Mouse (Mus musculus): ENCODE measurements around the gene Siglece. TPM values are rescaled to one million over a fixed set of nuclear protein-coding genes. Genes with fewer than 3 reads are reported as not detected.

Gene Siglece
- total and polyA plus RNA-seq, 3 experiments: 0.23 TPM; not detected in 2

GRCm38 (mm10) chr7:43601884-43602283, 58.1 kb downstream of the Siglece start (continued):
- TF ChIP-seq MYC (IDR thresholded peaks at IDR 0.05; ENCODE audit: low read depth, low read length) (no peak), ZMIZ1 (IDR thresholded peaks at IDR 0.05; ENCODE audit: low read depth, low read length) (no peak), RAD21 (IDR thresholded peaks at IDR 0.05; ENCODE audit: low read depth, low read length) (no peak)

Other genes with a start within 250 kb of the Siglece start
Only the 20 nearest of the 25 such genes appear.
- not detected in 2 replicates for gene Gm45233, start 216.0 kb downstream of the Siglece start, total RNA-seq (2012; rRNA removed)
- 0.39 TPM in 1 of 2 replicates, not detected in the other for gene Gm45233, start 216.0 kb downstream of the Siglece start, total RNA-seq (2014; rRNA removed)
- gene Gm45233, start 216.0 kb downstream of the Siglece start, polyA plus RNA-seq (2012; ENCODE audit: insufficient read length, low read depth): 0.66 TPM in 1 of 2 replicates, not detected in the other
- 0.17 TPM in 2 replicates for gene Vsig10l, start 197.0 kb downstream of the Siglece start, total RNA-seq (2012; rRNA removed)
- 0.12 TPM in 2 replicates for gene Vsig10l, start 197.0 kb downstream of the Siglece start, total RNA-seq (2014; rRNA removed)
- 0.99 and 1.8 TPM in 2 replicates for gene Vsig10l, start 197.0 kb downstream of the Siglece start, polyA plus RNA-seq (2012; ENCODE audit: insufficient read length, low read depth)
- gene Iglon5, start 170.1 kb downstream of the Siglece start, total RNA-seq (2012; rRNA removed): not detected in 2 replicates
- gene Iglon5, start 170.1 kb downstream of the Siglece start, total RNA-seq (2014; rRNA removed): not detected in 2 replicates
- not detected in 2 replicates for gene Iglon5, start 170.1 kb downstream of the Siglece start, polyA plus RNA-seq (2012; ENCODE audit: insufficient read length, low read depth)
- gene 4931406B18Rik, start 154.2 kb downstream of the Siglece start, total RNA-seq (2012; rRNA removed): not detected in 2 replicates
- gene 4931406B18Rik, start 154.2 kb downstream of the Siglece start, total RNA-seq (2014; rRNA removed): not detected in 2 replicates
- not detected in 2 replicates for gene 4931406B18Rik, start 154.2 kb downstream of the Siglece start, polyA plus RNA-seq (2012; ENCODE audit: insufficient read length, low read depth)
- gene Cd33, start 115.7 kb downstream of the Siglece start, total RNA-seq (2012; rRNA removed): 0.08 TPM in 1 of 2 replicates, not detected in the other
- gene Cd33, start 115.7 kb downstream of the Siglece start, total RNA-seq (2014; rRNA removed): 0.09 and 0.43 TPM in 2 replicates
- gene Cd33, start 115.7 kb downstream of the Siglece start, polyA plus RNA-seq (2012; ENCODE audit: insufficient read length, low read depth): 0.33 and 0.40 TPM in 2 replicates
- gene Zfp658, start 97.9 kb downstream of the Siglece start, total RNA-seq (2012; rRNA removed): 2.5 and 2.9 TPM in 2 replicates
- gene Zfp658, start 97.9 kb downstream of the Siglece start, total RNA-seq (2014; rRNA removed): 3.3 and 3.4 TPM in 2 replicates
- gene Zfp658, start 97.9 kb downstream of the Siglece start, polyA plus RNA-seq (2012; ENCODE audit: insufficient read length, low read depth): 2.0 and 2.3 TPM in 2 replicates
- 5.8 and 6.6 TPM in 2 replicates for gene Zfp719, start 80.6 kb downstream of the Siglece start, total RNA-seq (2012; rRNA removed)
- 8.6 and 9.8 TPM in 2 replicates for gene Zfp719, start 80.6 kb downstream of the Siglece start, total RNA-seq (2014; rRNA removed)
- 3.5 and 5.8 TPM in 2 replicates for gene Zfp719, start 80.6 kb downstream of the Siglece start, polyA plus RNA-seq (2012; ENCODE audit: insufficient read length, low read depth)
- gene Zfp819, start 53.0 kb downstream of the Siglece start, total RNA-seq (2012; rRNA removed): not detected in 2 replicates
- not detected in 2 replicates for gene Zfp819, start 53.0 kb downstream of the Siglece start, total RNA-seq (2014; rRNA removed)
- not detected in 2 replicates for gene Zfp819, start 53.0 kb downstream of the Siglece start, polyA plus RNA-seq (2012; ENCODE audit: insufficient read length, low read depth)
- gene Ceacam18, start 25.5 kb downstream of the Siglece start, total RNA-seq (2012; rRNA removed): not detected in 2 replicates
- not detected in 2 replicates for gene Ceacam18, start 25.5 kb downstream of the Siglece start, total RNA-seq (2014; rRNA removed)
- gene Ceacam18, start 25.5 kb downstream of the Siglece start, polyA plus RNA-seq (2012; ENCODE audit: insufficient read length, low read depth): not detected in 2 replicates
- gene Ctu1, start 11.9 kb upstream of the Siglece start, total RNA-seq (2012; rRNA removed): 6.9 and 7.8 TPM in 2 replicates
- 7.2 TPM in 2 replicates for gene Ctu1, start 11.9 kb upstream of the Siglece start, total RNA-seq (2014; rRNA removed)
- gene Ctu1, start 11.9 kb upstream of the Siglece start, polyA plus RNA-seq (2012; ENCODE audit: insufficient read length, low read depth): 5.3 and 5.5 TPM in 2 replicates
- not detected in 2 replicates for gene Klk14, start 30.3 kb upstream of the Siglece start, total RNA-seq (2012; rRNA removed)
- not detected in 2 replicates for gene Klk14, start 30.3 kb upstream of the Siglece start, total RNA-seq (2014; rRNA removed)
- not detected in 2 replicates for gene Klk14, start 30.3 kb upstream of the Siglece start, polyA plus RNA-seq (2012; ENCODE audit: insufficient read length, low read depth)
- gene Klk13, start 52.4 kb upstream of the Siglece start, total RNA-seq (2012; rRNA removed): not detected in 2 replicates
- not detected in 2 replicates for gene Klk13, start 52.4 kb upstream of the Siglece start, total RNA-seq (2014; rRNA removed)
- not detected in 2 replicates for gene Klk13, start 52.4 kb upstream of the Siglece start, polyA plus RNA-seq (2012; ENCODE audit: insufficient read length, low read depth)
- not detected in 2 replicates for gene Klk12, start 108.7 kb upstream of the Siglece start, total RNA-seq (2012; rRNA removed)
- gene Klk12, start 108.7 kb upstream of the Siglece start, total RNA-seq (2014; rRNA removed): not detected in 2 replicates
- gene Klk12, start 108.7 kb upstream of the Siglece start, polyA plus RNA-seq (2012; ENCODE audit: insufficient read length, low read depth): not detected in 2 replicates
- not detected in 2 replicates for gene Klk11, start 114.4 kb upstream of the Siglece start, total RNA-seq (2012; rRNA removed)
- gene Klk11, start 114.4 kb upstream of the Siglece start, total RNA-seq (2014; rRNA removed): not detected in 2 replicates
- gene Klk11, start 114.4 kb upstream of the Siglece start, polyA plus RNA-seq (2012; ENCODE audit: insufficient read length, low read depth): not detected in 2 replicates
- not detected in 2 replicates for gene Klk10, start 120.9 kb upstream of the Siglece start, total RNA-seq (2012; rRNA removed)
- not detected in 2 replicates for gene Klk10, start 120.9 kb upstream of the Siglece start, total RNA-seq (2014; rRNA removed)
- gene Klk10, start 120.9 kb upstream of the Siglece start, polyA plus RNA-seq (2012; ENCODE audit: insufficient read length, low read depth): not detected in 2 replicates
- 0.08 TPM in 1 of 2 replicates, not detected in the other for gene Klk9, start 131.7 kb upstream of the Siglece start, total RNA-seq (2012; rRNA removed)
- not detected in 2 replicates for gene Klk9, start 131.7 kb upstream of the Siglece start, total RNA-seq (2014; rRNA removed)
- gene Klk9, start 131.7 kb upstream of the Siglece start, polyA plus RNA-seq (2012; ENCODE audit: insufficient read length, low read depth): not detected in 2 replicates
- 43.5 and 51.2 TPM in 2 replicates for gene Klk8, start 137.4 kb upstream of the Siglece start, total RNA-seq (2012; rRNA removed)
- 2.3 and 5.5 TPM in 2 replicates for gene Klk8, start 137.4 kb upstream of the Siglece start, total RNA-seq (2014; rRNA removed)
- 5.0 and 5.3 TPM in 2 replicates for gene Klk8, start 137.4 kb upstream of the Siglece start, polyA plus RNA-seq (2012; ENCODE audit: insufficient read length, low read depth)
- not detected in 2 replicates for gene Klk7, start 151.1 kb upstream of the Siglece start, total RNA-seq (2012; rRNA removed)
- gene Klk7, start 151.1 kb upstream of the Siglece start, total RNA-seq (2014; rRNA removed): not detected in 2 replicates
- not detected in 2 replicates for gene Klk7, start 151.1 kb upstream of the Siglece start, polyA plus RNA-seq (2012; ENCODE audit: insufficient read length, low read depth)
- not detected in 2 replicates for gene Klk6, start 164.3 kb upstream of the Siglece start, total RNA-seq (2012; rRNA removed)
- not detected in 2 replicates for gene Klk6, start 164.3 kb upstream of the Siglece start, total RNA-seq (2014; rRNA removed)
- gene Klk6, start 164.3 kb upstream of the Siglece start, polyA plus RNA-seq (2012; ENCODE audit: insufficient read length, low read depth): not detected in 2 replicates
- not detected in 2 replicates for gene Klk5, start 181.8 kb upstream of the Siglece start, total RNA-seq (2012; rRNA removed)
- not detected in 2 replicates for gene Klk5, start 181.8 kb upstream of the Siglece start, total RNA-seq (2014; rRNA removed)
- gene Klk5, start 181.8 kb upstream of the Siglece start, polyA plus RNA-seq (2012; ENCODE audit: insufficient read length, low read depth): not detected in 2 replicates

Data from CH12.LX (cell line).